Mouse (Mus musculus) olfactory bulb, adult 2 months (tissue): ENCODE measurements around the gene Gsk3a. TPM values are rescaled to one million over a fixed set of nuclear protein-coding genes. Genes with fewer than 3 reads are reported as not detected.

Experiments used
- H3K27ac ChIP-seq: fragments of 200-500 bp; 2 replicates; pipeline ENCODE4 v1.5.1; 2012; ENCODE audit warnings: low read depth, low read length; ENCODE audit not compliant: insufficient read depth
- H3K4me1 ChIP-seq: fragments of 200-500 bp; 2 replicates; pipeline ENCODE4 v1.6.1; 2012; ENCODE audit warnings: low read length; ENCODE audit not compliant: control insufficient read depth, insufficient read depth
- H3K4me3 ChIP-seq: fragments of 200-500 bp; 2 replicates; pipeline ENCODE4 v1.5.1; 2012; ENCODE audit warnings: mild to moderate bottlenecking, low read depth, low read length, moderate library complexity; ENCODE audit not compliant: insufficient read depth
- CTCF ChIP-seq: fragments of 200-500 bp; IDR thresholded peaks from 2 replicates; pipeline ENCODE4 v1.5.1; 2012; ENCODE audit warnings: low read depth, mild to moderate bottlenecking, low read length, moderate library complexity; ENCODE audit not compliant: insufficient read depth
- POLR2A ChIP-seq: fragments of 200-500 bp; IDR thresholded peaks from 2 replicates; pipeline ENCODE4 v1.6.1; 2012; ENCODE audit warnings: mild to moderate bottlenecking, low read depth, low read length, moderate library complexity; ENCODE audit not compliant: insufficient read depth
- WGBS: fragments of 180-500 bp; shearing (Covaris S2); methylation state at CpG from one replicate; pipeline ENCODE4 v1.1.7; 2018; 5-methylcytosine and 5-hydroxymethylcytosine counted together
- polyA plus RNA-seq: library from polyadenylated mRNA; stranded (reverse); fragments of >200 nt; gene quantifications from 2 replicates; pipeline ENCODE4 v1.2.4, GENCODE M21; 2012; ENCODE audit warnings: low replicate concordance; ENCODE audit not compliant: missing spikeins, insufficient read depth, insufficient read length

Gene Gsk3a
- polyA plus RNA-seq, 1 experiment = not detected

DNA sequence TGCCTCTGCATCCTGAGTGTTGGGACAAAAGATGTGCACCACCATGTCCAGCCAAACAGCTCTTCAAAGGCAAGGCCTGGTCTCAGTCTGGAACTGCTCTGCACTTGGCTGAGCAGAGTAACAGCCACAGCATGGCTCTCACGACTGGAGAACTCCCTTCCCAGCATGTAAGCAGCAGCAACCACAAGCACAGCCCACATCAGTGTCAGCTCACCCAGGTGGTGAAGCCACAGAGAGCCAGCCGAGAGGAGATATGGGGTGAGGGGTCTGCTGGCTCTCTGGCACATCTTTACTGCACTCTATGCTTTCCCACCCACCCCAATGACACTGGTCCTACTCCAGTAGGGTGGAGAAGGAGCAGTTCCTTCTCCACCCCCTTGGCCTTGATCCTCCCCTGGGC lies 4.6 kb downstream of the Gsk3a start:
- Histone ChIP-seq H3K27ac (no peak overlapping the region), H3K4me3 (no peak overlapping the region), H3K4me1 (peaks cover 3% of the 10 kb centered on the region)
- 50% methylated on average over 2 of the region's 2 CpGs for WGBS
- TF ChIP-seq CTCF (no peak), POLR2A (no peak)

DNA sequence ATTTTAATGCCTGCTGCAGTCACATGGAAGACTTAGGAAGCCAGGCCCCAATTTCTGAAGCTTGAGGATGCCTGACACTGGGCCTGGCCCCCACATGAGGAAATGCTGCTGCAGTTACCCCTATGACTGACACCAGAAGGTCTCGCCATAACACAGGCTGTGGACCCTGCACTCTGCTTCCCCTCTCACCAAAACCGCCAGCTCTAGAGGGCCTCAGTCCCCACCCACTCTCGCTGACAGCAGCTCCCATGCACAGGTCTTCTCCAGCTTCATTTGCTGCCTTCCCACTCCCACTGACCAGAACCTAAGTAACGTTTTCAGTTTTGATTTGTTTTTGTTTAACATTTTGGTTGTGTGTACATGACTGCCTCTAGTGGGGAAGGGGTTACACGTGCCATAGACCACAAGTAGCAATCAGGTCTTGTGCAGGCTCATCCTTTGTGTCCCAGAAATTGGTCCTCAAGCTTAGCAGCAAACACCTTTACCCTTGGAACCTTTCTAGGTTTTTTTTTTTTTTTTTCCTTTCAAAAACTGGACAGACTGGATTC lies 5.5 kb downstream of the Gsk3a start:
- WGBS = 50% methylated on average over 5 of the region's 5 CpGs

DNA sequence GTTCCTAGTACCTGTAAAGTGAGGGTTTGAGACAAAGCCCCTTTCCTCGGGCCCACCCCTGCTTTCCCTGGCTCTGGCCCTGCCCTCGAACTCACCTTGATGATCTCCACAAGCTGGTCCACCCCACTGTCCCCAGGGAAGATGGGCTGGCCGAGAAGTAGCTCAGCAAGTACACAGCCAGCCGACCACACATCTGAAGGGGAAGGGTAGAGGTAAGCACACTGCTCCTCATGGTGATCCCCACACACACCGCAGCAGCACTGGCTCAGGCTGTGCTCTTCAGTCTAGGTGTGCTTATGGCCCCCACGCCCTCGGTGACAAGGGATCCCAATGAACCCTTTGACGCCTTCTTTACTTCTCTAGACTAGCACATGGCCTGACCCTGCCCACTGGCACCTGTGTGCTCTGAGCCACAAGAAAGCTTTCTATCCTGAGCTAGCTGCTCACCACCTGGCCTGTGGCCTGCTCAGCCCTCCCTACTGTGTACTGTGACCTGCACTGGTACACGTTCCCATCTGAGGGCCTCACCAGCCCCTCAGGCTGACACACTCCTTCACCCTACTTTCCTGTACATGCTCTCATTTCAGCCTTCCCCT lies 6.9 kb downstream of the Gsk3a start:
- Histone ChIP-seq H3K27ac (no peak overlapping the region), H3K4me1 (peaks cover 3% of the 10 kb centered on the region), H3K4me3 (no peak overlapping the region)
- WGBS = 80% methylated on average over 9 of the region's 9 CpGs
- TF ChIP-seq CTCF = no peak
- TF ChIP-seq POLR2A = no peak

More for the DNA sequence above, 5.5 kb downstream of the Gsk3a start:
- Histone ChIP-seq H3K4me3 (no peak overlapping the region), H3K4me1 (peaks cover 3% of the 10 kb centered on the region), H3K27ac (no peak overlapping the region)
- TF ChIP-seq CTCF = no peak
- TF ChIP-seq POLR2A = no peak

DNA sequence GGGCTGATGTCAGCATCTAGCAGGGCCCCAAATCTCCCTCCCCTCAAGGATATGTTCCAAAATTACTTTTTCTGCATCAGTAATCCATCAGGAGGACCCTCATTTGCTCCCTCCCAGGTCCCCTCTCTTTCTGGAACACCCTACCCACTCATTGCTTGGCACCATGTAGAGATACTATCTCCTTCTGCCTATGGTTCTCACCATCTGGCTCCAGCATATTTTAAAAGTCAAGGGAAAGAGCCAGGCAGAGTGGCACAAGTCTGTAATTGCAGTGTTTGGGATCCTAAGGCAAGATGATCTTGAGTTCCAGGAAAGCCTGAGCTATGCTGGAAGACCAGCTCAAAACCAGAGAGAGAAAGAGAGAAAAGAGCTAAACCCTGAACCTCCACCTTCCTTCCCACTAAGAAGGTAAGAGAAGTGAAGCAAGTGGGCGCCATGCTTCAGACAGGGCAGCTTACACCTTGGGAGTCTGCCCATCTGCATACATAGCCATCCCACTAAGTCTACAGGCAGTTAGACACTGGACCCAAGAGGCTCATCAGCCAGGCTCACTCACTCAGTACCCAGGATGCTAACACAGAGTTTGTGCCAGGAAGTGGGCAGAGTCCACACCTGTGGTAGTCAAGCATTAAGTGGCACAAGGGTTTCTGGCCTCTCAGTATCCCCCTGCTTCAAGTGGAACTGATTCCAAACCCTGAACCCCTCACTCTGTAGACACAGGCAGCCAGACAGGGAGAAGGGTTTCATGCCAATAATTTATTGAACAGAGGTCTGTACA lies 9.9 kb downstream of the Gsk3a start:
- 81% methylated on average over 1 of the region's 1 CpGs for WGBS
- H3K27ac ChIP-seq = no peak overlapping the region
- no peak for TF ChIP-seq CTCF
- H3K4me3 ChIP-seq = no peak overlapping the region
- 0 out of 2 replicates have a peak, but pooled peaks cover 3% of the 10 kb centered on the region for H3K4me1 ChIP-seq

DNA sequence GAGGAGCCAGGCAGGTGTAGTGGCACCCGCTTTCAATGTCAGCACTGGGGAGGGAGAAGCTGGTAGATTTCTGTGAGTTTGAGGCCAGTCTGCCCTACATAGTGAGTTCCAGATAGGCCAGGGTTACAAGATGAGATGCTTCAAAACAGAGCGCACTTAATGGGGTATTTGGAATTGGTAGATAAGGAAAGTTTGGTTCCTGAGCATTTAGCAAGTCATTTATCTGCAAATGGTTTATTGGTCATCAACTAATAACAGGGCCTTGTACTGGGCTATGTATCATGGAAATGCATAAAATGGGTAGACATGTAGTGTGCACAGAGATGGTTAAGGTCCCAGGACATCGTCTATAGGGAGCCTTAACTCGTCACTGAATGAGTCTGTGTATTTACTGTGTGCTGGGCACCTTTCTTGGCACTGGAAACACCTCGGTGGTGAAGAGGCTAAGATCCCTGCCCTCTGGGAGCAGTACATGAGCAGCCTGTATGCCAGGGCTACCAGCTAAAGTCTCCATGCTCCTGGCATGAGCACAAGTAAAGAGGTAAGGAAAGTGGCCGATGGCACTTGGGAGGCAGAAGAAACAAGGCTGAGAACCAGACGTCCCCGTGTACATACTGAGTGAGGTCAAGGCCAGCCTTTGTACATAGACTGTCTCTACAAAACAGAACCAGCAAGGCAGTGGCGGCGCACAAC lies 15.2 kb downstream of the Gsk3a start:
- H3K27ac ChIP-seq = no peak overlapping the region
- WGBS = 79% methylated on average over 10 of the region's 10 CpGs
- H3K4me1 ChIP-seq = peaks cover 17% of the 10 kb centered on the region
- H3K4me3 ChIP-seq = no peak overlapping the region
- no peak for TF ChIP-seq POLR2A
- TF ChIP-seq CTCF = no peak

DNA sequence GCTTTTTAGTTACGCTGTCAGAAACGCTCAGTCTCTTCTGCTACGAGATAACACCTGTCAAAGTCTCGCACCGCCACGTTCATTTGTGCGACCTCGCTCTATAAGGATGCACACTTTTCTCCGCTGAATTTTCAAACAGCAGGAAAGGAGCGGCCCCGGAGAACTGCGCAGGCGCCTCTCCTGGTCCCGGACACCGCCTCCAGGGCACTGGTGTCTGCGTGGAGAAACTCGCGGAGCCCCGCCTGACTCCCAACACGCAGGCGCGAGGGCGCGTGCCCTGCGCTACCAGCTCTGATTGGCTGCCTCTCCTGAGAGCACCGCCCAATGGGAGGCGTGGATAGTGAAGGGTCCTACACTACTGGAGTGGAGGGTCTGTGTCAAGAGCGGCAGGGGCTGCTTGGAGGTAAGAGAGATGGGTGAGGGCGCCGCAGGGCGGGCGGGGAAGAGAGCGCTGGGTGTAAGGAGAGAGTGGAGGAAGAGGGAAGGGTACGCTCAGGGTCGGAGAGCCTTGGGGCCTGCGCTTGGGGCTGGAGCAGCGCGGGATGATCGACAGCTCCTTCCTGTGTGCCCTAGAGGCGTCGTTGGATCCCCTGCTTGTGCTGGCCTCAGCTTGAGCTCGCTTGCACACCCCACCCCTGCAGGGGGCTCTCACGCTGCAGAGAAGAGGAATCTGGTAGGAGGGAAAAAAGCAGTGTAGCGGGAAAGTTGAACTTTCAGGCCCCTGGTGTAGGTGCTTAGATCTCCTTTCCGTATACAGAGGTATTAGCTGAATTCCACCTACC lies 16.4 kb downstream of the Gsk3a start, which contains the start of gene Zfp526:
Zfp526 (plus strand) TSS at position 324 of the 782 bp plus-strand sequence.
- H3K27ac ChIP-seq = peak within 1 kb of the TSS; percentile 83; the same call in 1 of the 2 replicates
- under 1% methylated on average over 45 of the region's 45 CpGs for WGBS
- TF ChIP-seq POLR2A (peak; percentile 46; the same call in 1 of the 2 replicates), CTCF (no peak)
- peak within 1 kb of the TSS; percentile 96 for H3K4me3 ChIP-seq
- peaks cover 19% of the 10 kb centered on the region for H3K4me1 ChIP-seq

DNA sequence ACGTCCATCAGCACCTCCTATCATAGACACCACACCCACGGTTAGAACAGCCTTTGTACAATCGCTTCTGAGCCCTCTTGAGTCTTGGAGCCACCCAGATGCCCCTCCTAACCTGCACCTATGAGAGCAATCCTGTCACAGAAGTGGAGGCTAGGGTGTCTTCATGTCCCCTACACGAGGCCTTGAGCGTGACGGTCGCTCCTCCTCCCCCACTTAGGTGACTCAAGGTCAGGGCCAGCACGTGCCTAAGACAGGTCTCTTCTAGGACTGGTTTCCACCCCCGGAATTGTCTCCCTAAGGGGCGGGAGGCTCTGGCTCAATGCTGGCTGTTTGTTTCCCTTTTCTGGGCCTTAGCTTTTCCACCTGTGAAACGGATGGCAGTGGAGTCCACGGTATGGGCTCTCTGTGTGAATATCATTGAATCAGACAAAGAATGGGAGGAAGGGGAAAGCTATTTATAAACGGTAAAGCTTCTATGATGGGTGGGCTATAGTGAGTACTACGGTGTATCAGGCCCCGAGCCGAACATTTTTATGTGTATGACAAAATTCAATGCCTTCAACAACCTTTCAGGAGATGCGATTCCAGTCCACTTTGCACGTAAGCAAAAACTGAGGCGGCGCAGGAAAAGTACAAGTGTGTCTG lies 17.1 kb downstream of the Gsk3a start, which contains the start of gene Dedd2:
Dedd2 (minus strand) TSS at position 159 of the 645 bp plus-strand sequence.
- no peak for TF ChIP-seq CTCF
- TF ChIP-seq POLR2A = no peak
- Histone ChIP-seq H3K27ac (peak within 1 kb of the TSS; percentile 83; the same call in 1 of the 2 replicates), H3K4me1 (peaks cover 19% of the 10 kb centered on the region), H3K4me3 (peak within 1 kb of the TSS; percentile 96)
- WGBS = 3% methylated on average over 20 of the region's 20 CpGs
